Mouse (Mus musculus): Measurements from ENCODE around the gene Cryaa.

Gene Cryaa

GRCm38 (mm10) chr17:31705271-31706020, 27.8 kb downstream of the Cryaa start:
- DNase-seq (ENCODE audit: extremely low read depth, insufficient read length, low spot score): peak; percentile 36

GRCm38 (mm10) chr17:31709121-31709741, 31.6 kb downstream of the Cryaa start:
- DNase-seq (ENCODE audit: extremely low read depth, insufficient read length, low spot score): no peak

- DNase-seq (ENCODE audit: extremely low read depth, insufficient read length, low spot score): no peak
These were observed 32.8 kb downstream of the Cryaa start for GRCm38 (mm10) chr17:31710455-31710854.

- DNase-seq (ENCODE audit: extremely low read depth, insufficient read length, low spot score): no peak
These were observed 36.1 kb downstream of the Cryaa start for GRCm38 (mm10) chr17:31713709-31714108.

- DNase-seq (ENCODE audit: extremely low read depth, insufficient read length, low spot score): no peak
These were observed 36.5 kb downstream of the Cryaa start for GRCm38 (mm10) chr17:31714125-31714524.

GRCm38 (mm10) chr17:31715006-31715405, 37.4 kb downstream of the Cryaa start:
- DNase-seq (ENCODE audit: extremely low read depth, insufficient read length, low spot score): no peak

GRCm38 (mm10) chr17:31721637-31722036, 44.0 kb downstream of the Cryaa start:
- DNase-seq (ENCODE audit: extremely low read depth, insufficient read length, low spot score): no peak

- no peak for DNase-seq (ENCODE audit: extremely low read depth, insufficient read length, low spot score)
These were observed 47.8 kb downstream of the Cryaa start for GRCm38 (mm10) chr17:31725366-31725765.

GRCm38 (mm10) chr17:31726216-31726615, 48.6 kb downstream of the Cryaa start:
- no peak for DNase-seq (ENCODE audit: extremely low read depth, insufficient read length, low spot score)

GRCm38 (mm10) chr17:31727230-31727629, 49.6 kb downstream of the Cryaa start:
- no peak for DNase-seq (ENCODE audit: extremely low read depth, insufficient read length, low spot score)

GRCm38 (mm10) chr17:31728043-31728442, 50.4 kb downstream of the Cryaa start:
- no peak for DNase-seq (ENCODE audit: extremely low read depth, insufficient read length, low spot score)

- DNase-seq (ENCODE audit: extremely low read depth, insufficient read length, low spot score): peak; percentile 77
These were observed 51.4 kb downstream of the Cryaa start for GRCm38 (mm10) chr17:31728968-31729501.

GRCm38 (mm10) chr17:31731038-31731437, 53.4 kb downstream of the Cryaa start:
- DNase-seq (ENCODE audit: extremely low read depth, insufficient read length, low spot score): no peak

All from 3134 (cell line).